ENCODE assay signal across 20 mouse cellular contexts in genomic region chr4:105938886-105939285, GRCm38 (mm10).
DNase-seq lines count a peak whose midpoint lies in the region; TF ChIP-seq lines count a peak whose summit lies in the region.
"Had no signal": no experiment of that assay in that cellular context is flagged by ENCODE, and none has a peak within 500 bp of the region (broad histone marks: within the 10 kb centered on the region; RNA-seq: fewer than 3 reads in every experiment).

No protein-coding gene starts in this region.

- H3K9me3 ChIP-seq in embryonic facial prominence, embryonic 10.5 days = no peaks in the 10 kb centered on the region

- H3K36me3 ChIP-seq in liver, adult 2 months (ENCODE audit: control insufficient read depth, insufficient read depth, low read length) = no peaks in the 10 kb centered on the region
- no peaks in the 10 kb centered on the region for H3K36me3 ChIP-seq in embryonic facial prominence, embryonic 10.5 days (replicated peaks)
- H3K36me3 ChIP-seq: G1E had no signal

- H3K27ac ChIP-seq in liver, adult 2 months (replicated peaks; ENCODE audit: insufficient read depth, low read depth, low read length) = no peak overlapping the region
- H3K27ac ChIP-seq in embryonic facial prominence, embryonic 10.5 days (replicated peaks) = peak overlapping the region; percentile 30; the same call in 1 of the 2 replicates
- H3K27ac ChIP-seq in left cerebral cortex, adult 2 months = no peak overlapping the region

- no peak for TF ChIP-seq CTCF in liver, adult 2 months (IDR thresholded peaks at IDR 0.05; ENCODE audit: low read depth, low read length)
- no peak for TF ChIP-seq CTCF in left cerebral cortex, adult 2 months (IDR thresholded peaks at IDR 0.05)

- DNase-seq in heart, adult 11 months = peak; percentile 66
- no peak for DNase-seq in heart, postnatal 25 days (ENCODE audit: low spot score)
- DNase-seq in liver, adult 2 months (ENCODE audit: extremely low read depth, low read depth, low spot score) = peak; percentile 66
- DNase-seq in liver (no peak), adipocyte (ENCODE audit: low spot score) (peak; percentile 82)
- DNase-seq in embryonic facial prominence, embryonic 10.5 days (ENCODE audit: low spot score) = no peak
- DNase-seq in left cerebral cortex, adult 2 months (ENCODE audit: extremely low spot score in 1 of 2, low spot score in 2 of 2) = no peak
- DNase-seq in lung, postnatal 25 days (ENCODE audit: low spot score) = no peak
- DNase-seq: adrenal gland, adult 2 months; adrenal gland, adult 8-10 months; adrenal gland, postnatal 10 days; adrenal gland, postnatal 14 days; adrenal gland, postnatal 25 days; adrenal gland, postnatal 36 days; B cell, adult 2 months; cerebellum, adult 11 months; cerebellum, adult 11-12 months; cerebellum, adult 18-20 months had no signal

- H3K4me3 ChIP-seq in liver, adult 2 months (ENCODE audit: insufficient read depth, low read depth, low read length) = no peak overlapping the region
- no peak overlapping the region for H3K4me3 ChIP-seq in embryonic facial prominence, embryonic 10.5 days
- H3K4me3 ChIP-seq in left cerebral cortex, adult 2 months = no peak overlapping the region

- no peaks in the 10 kb centered on the region for H3K27me3 ChIP-seq in liver, adult 2 months (ENCODE audit: control insufficient read depth, insufficient read depth, low read length)
- peaks cover 4% of the 10 kb centered on the region; the same call in 1 of the 2 replicates for H3K27me3 ChIP-seq in embryonic facial prominence, embryonic 10.5 days (replicated peaks; ENCODE audit: low read depth, poor library complexity, severe bottlenecking)
- H3K27me3 ChIP-seq: Patski had no signal

- no peaks in the 10 kb centered on the region for H3K79me2 ChIP-seq in liver, adult 2 months (ENCODE audit: control insufficient read depth, insufficient read depth, low read length)

- H3K9ac ChIP-seq in liver, adult 2 months (ENCODE audit: low read depth, low read length) = no peak overlapping the region

- no peak for TF ChIP-seq POLR2A in liver, adult 2 months (IDR thresholded peaks at IDR 0.05; ENCODE audit: extremely low read depth, insufficient read depth, low read length)

- intact Hi-C loops in heart, postnatal 25 days (cut with DNase I) = no loop called here
- intact Hi-C loops in left cerebral cortex, adult 2 months (cut with DNase I) = no loop called here

- 39% methylated on average over 11 of the region's 11 CpGs for WGBS in liver, adult 2 months
- 78% methylated on average over 11 of the region's 11 CpGs for WGBS in embryonic facial prominence, embryonic 10.5 days

- peaks cover 3% of the 10 kb centered on the region; the same call in 1 of the 2 replicates for H3K4me1 ChIP-seq in liver, adult 2 months (ENCODE audit: control insufficient read depth, insufficient read depth, low read length)
- peaks cover 32% of the 10 kb centered on the region for H3K4me1 ChIP-seq in embryonic facial prominence, embryonic 10.5 days

Comparison
In these comparisons a context has a peak if more than half of its experiments do, and no peak if none do; other contexts are left out.
1. DNase-seq: peak in heart, adult 11 months (single experiment), liver, adult 2 months (single experiment) and adipocyte (single experiment); none in heart, postnatal 25 days (single experiment), liver (single experiment), embryonic facial prominence, embryonic 10.5 days (single experiment), left cerebral cortex, adult 2 months (0 of 2) and lung, postnatal 25 days (single experiment).